Mouse (Mus musculus) testis, postnatal 14 days (tissue): Measurements from ENCODE around the gene Vmn1r90.
"Not testable (repeated sequence)": the region's sequence is repeated elsewhere in the genome, so short reads cannot be mapped to it uniquely, and the experiment has no call there.

Experiments
- DNase-seq: peaks from one replicate; pipeline ENCODE4 v3.0.0; 2021; ENCODE audit warnings: low spot score

The Vmn1r90 gene

GRCm38 (mm10) chr7:14563406-14563805, at the start of gene Vmn1r90:
Gene Vmn1r90 (minus strand): TSS chr7:14563506.
- no peak for DNase-seq

- not testable (repeated sequence) for DNase-seq
Observed at GRCm38 (mm10) chr7:14593009-14593408, 29.7 kb upstream of the Vmn1r90 start.

- no peak for DNase-seq
Observed at GRCm38 (mm10) chr7:14552284-14552683, 11.0 kb downstream of the Vmn1r90 start.

GRCm38 (mm10) chr7:14525280-14525679, 38.0 kb downstream of the Vmn1r90 start:
- DNase-seq, result no peak

- no peak for DNase-seq
Observed at GRCm38 (mm10) chr7:14522636-14523035, 40.7 kb downstream of the Vmn1r90 start.

- DNase-seq, result no peak
Observed at GRCm38 (mm10) chr7:14518301-14518700, 45.0 kb downstream of the Vmn1r90 start.
